Mouse (Mus musculus): ENCODE results near the gene Ddx31.
A peak's percentile ranks its signal among the peaks of the same experiment; 100 is the strongest.

The Ddx31 gene

DNA sequence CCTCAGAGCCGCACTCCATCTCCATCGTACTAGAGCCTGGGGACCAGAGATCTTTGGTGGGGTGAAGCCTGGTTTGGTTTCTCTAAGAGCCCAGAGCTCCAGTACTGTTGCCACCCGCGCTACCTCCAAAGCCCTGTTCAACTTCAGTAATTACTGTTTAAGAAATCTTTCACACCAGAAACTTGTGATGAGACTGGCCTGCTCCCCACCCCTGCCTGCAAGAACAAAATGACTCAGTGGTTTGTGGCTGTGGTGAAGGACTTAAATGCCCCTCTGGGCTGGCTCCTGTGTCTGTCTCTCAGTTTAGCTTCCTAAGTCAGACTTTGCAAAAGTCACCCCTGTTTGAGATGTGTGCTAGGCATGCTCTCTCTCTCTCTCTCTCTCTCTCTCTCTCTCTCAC, 72.8 kb downstream of the Ddx31 start:
- DNase-seq: no peak

DNA sequence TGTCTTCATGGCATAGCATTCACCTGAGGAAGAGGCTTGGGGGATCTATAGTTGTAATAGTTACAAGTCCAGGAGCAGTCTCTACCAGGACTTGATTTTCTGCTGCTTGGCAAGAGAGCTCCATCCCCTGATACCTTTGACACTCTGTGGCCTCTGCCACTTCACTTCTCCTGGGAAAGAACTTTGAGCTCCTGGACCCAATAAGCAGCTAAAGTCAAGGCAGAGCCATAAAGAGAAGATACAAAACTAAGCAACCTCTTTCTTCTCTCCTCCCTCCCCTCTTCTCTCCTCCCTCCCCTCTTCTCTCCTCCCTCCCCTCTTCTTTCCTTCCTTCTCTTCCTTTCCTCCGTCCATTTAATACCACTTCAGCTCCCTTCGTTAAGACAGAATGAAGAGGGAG, 73.9 kb downstream of the Ddx31 start:
- DNase-seq: no peak

DNA sequence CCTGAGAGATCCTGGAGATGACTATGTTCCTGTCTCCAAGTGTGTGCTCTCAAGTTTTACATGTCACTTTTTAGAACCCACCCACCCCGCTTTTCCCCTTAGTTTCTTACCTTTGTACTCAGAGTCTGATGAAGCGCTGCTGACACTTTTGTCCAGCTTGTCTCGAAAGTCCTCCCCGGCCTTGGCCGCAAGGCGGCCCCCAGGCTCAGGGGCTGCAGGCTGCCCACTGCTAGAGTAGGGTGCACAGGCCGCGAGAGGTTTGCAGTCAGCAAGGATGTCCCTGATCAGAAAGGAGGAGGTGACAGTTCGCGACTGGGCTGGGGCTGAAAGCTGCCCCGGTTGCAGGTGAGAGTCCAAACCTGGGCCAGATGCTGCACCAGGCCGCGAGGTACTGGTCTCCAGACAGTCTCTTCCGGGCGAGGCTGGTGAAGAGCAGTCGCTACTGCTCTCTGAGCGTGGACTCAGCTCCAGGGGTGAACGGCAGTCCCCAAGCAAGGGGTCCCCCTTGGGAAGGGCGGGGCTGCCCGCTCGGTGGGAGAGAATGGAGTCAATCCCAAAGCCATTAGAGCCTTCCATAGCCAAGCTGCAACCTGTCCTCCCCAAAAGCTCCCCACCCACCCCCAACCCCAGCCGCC, 75.0 kb downstream of the Ddx31 start:
- no peak for DNase-seq

DNA sequence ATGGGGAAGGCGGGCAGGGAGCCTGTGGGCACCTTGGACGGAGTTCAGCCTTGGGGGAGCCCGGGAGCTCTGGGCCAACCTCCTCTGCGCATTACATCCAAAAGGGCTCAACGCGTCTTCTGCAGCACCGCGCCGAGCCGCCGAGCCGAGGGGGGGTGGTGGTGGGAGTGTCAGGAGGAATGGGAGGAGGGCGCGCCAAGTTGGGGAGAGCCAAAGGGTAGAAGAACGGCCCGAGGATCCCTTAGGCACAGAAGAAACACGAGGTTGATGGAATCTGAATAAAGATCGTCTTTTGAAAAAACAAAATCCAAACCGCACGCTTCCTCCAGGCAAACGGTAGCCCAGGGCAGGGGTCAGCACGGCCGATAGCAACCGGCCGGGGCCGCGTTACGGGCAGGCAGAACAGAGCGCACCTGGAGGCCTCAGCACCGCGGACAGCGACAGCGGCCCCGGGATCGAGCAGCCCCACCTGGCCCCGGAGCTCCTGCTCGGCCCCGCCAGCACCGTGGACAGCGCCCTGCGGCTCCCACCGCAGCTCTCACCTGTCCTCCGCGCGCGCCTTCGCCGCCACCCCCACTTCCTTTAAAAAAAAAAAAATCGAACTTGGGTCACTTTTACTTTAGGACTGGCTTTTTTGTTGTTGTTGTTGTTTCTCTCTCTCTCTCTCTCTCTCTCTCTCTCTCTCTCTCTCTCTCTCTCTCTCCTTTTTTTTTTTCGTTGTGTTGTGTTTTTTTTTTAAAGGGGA, 75.7 kb downstream of the Ddx31 start:
- DNase-seq: peak; percentile 90

DNA sequence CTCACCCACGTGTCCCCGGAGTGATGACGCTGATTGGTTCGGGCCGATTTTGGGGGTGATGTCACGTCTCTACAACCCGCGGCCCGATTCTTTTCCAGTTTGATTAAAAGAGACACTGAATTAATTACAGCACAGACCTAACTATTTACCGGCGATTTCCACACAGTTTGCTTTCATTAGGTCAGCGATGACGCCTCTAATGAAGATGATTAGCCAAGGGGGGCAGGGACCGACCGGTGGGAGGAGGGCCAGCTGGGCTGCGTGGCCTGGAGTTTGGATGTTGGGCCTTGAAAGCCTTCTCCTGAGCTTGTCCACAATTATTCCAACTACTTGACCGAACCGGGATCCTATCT, 76.3 kb downstream of the Ddx31 start, which contains the start of gene Barhl1:
Gene Barhl1 (minus strand): TSS at position 156 of the 353 bp plus-strand sequence.
- DNase-seq: no peak

DNA sequence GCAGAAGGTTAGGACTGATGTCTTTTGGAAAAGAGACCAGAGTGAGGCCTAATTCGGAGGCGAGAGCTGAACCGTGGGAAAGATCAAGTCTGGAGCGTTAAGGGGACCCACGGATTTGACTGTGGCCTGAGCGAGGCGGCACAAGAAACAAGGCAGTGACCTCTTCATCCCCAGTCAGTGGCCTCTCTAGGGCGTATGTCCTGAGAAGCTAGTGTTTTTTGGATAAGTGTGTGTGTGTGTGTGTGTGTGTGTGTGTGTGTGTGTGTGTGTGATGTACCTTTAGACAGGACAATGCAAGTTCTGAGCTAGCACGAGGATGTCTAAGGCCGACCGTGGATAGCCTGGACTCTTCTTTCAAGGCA, 76.9 kb downstream of the Ddx31 start:
- no peak for DNase-seq

DNA sequence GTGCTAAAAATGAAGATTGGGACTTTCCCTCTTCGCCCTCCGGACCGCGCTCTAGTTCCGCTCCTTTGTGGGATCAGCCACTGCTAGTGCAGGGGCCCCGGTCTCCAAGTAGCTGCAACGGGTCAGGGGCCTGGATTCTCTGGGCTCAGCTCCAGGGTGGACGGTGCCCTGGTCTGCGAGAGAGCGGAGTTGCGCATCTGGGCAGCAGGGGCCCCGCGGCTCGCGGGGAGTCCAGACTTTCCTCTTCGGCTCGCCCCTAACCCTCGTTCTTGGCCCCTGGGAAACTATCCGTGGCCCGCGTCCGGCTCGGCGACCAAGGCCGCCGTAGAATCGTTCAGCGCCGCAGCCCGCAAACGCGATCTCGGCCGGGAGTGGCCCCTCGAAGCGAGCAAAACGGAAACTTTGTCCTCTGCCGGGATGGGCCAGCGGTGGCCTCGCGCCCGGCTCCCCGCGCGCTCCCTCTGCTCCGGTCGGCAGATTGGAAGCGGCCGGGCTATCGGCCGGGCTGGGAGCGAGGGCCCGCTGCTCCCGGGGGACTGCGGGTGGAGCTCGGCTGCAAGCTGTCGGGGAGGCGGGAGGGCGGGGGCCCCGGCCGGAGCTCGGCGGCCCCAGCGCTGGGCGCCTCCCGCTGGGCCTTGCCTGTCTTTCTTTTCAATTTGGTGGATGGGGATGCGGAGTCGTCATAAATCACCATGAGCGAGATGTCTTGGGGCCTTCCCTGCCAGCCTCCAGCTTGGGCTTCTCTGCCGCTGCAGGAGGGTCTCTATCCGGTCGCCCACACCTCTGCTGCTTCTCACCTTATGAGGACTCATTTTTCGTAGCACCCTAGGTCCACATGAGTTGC, 77.5 kb downstream of the Ddx31 start:
- DNase-seq: no peak

DNA sequence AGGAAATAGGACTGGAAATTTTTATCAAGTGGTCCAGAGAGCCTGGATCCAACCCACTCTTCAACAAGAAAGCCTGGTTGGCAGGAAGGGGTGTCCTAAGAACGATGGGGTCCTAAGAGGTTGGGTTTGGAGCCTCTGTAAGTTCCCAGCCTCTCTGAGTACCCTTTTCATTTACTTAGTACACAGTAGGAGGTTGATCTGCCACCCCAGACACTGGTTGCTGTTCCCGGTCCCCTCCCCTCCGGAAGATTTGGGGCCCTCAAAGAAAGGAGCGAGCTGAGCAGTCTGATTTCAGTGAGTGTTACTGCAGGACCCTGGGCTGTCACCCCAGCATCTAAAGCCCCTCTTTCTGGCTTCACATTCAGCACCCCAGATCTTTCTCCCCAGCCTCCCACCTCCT, 78.8 kb downstream of the Ddx31 start:
- DNase-seq: no peak

DNA sequence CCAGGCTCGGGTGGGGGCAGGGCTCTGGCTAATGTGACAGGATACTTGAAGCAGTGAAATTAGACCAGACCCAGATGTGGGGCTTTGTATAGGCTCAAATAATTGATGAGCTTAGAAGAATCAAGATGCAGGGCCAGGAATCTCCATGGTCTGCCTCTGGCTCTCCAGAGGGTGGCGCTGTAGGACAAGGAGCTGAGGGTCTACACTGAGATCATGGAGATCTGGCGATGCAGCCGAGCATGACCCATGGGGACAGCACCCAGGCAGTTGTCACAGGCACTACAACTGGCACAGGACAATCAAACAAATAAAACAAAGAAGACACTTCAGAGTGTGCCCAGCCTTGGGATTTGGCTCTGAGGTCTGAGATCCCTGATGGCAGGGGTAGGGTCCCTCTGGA, 83.7 kb downstream of the Ddx31 start:
- DNase-seq: peak in 1 of 2 experiments; percentile 30

DNA sequence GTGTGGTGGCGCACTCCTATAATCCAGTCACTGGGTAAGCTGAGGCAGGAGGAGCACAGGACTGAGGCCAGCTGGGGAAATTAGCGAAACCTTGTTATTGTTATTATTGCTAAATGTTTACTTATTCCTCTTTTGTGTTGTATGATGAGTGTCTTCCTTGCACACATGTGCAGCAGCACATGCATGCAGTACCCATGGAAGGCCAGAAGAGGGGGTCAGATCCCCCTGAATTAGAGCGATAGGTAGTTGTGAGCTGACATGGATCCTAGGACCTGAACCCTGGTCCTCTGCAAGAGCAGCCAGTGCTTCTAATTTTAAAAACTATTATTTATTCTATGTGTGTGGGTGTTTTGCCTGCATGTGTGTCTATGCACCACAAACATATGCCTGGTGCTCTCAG, 90.4 kb downstream of the Ddx31 start:
- DNase-seq: no peak

DNA sequence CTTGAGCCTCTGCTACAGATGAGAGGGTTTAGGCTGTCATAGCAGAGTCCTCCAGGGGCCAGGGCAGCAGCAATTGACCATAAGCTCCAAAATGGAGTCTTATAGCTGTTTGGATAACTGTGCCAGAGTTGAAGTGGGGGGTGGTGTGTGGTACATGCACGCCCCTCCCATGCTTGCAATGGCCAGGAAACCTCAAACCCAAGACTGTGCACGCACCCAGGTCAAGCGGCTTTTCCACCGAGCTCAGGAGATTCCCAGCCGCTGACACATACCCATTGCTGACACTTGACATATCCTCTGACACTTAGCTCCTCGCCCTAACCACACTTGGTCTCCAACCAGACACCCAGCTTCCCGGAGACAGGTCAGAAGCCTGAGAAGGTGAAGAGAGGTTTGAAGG, 98.8 kb downstream of the Ddx31 start:
- DNase-seq: no peak

DNA sequence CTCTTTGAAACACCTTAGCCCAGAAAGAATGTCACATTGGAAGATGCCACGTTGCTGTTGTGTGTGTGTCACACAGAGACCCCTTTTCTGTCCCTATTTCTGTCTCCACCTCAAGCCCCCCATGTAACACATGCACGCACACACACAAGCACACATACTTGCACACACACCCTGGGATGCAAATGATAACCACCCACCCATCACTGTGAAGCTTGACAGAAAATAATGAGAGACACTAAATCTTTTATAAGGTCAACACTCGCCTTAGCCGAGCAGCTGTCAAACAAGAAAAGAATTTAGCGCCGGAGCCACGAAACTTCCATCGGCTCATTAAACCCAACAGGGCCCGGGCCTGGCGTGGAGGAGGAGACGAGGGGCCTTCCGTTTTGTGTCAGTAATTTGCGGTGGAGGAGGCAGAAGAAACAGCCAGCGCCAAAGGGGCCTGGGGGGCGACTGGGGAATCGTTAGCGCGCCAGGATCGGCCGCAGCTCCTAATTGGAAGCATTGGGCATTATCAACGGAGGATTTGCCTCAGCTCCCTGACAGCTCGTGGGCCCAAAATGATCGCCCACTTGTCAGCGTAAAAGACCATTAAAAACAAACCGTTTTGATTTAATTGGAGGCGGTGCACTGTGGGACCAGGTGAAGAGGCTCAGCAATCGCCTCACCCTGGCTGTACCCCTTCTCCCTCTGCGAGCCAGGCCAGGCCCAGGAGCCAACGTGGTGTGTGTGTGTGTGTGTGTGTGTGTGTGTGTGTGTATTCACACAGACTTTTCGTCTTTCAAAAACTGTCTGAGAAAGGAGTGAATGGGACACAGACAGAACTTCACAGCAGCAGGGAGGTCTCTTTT, 103.7 kb downstream of the Ddx31 start:
- DNase-seq: no peak

DNA sequence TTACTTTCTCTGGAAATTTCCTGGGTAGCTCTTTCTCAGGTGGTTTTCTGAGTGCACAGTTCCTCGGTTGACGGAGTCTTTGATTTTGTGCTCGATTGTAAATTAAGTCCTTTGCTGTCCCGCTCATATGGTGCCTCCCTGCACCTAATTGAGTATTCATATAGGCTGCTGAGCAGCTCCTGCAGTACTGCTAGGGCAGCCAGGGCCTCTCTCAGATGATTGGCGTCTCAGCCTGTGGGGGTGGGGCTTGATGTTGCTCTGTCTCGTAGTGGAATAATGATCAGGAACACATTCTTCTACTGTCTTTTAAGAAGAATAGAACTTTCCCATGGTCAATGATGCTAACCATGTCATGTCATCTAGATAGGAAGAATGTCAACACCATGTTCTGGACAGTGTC, 105.2 kb downstream of the Ddx31 start:
- no peak for DNase-seq

DNA sequence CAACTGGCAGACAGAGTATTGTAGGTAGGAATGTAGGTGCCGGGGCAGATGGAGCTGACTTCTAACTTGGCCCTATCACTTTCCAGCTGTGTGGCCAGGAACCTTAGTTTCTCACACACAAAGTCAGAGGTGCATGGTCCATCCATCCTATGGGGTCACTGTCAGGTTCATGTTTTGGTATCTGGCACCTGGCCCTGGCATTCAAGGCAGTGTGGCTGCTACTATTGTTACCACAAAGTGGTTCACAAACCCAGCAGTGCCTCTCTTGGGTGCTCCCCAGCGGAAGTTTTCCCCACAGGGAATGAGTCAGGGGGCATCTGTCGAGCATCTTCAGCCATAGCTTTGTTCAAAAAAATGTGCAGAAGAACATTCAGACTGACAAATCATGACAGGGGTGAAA, 106.1 kb downstream of the Ddx31 start:
- no peak for DNase-seq

DNA sequence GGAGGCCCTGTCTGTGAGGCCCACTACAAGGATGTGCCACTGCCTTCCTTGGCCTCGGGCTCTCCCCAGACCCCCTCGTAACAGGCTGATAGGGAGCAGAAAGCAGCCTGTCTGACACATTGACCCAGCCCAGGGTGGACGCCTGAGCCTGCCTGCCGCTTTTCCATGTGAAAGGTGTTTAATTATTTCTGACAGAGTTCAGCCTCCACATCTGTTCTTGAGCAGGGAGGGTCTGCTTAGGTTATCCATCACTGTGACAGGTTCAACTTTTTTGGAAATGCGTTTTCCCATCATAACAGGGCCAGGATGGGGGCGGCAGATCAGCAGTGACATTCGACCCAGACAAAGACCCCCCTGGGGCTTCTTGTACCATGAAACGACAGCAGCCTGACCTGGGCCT, 112.8 kb downstream of the Ddx31 start:
- DNase-seq: no peak

DNA sequence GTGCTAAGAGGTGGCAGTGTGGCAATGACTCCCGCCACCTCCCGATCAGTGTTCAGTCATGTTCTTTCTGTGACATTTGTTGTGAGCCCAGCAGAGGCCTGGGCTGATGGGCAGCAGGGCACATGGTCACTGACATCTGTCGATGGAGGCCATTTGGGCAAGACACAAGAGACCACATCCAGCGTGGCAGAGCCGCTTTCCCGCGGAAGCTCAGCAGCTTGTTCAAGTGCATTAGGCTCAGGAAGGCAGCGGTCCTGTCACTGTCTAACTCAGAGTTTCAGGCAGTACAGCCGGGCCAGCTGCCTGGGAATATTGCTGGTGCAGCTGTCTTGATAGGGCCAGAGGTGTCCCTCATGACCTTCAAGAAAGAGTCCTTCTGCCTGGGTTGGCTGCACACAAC, 114.4 kb downstream of the Ddx31 start:
- no peak for DNase-seq
